Comparison of ENCODE assay signal across 17 mouse cellular contexts in genomic region chr4:82695760-82696501, GRCm38 (mm10). TPM values are rescaled to one million over a fixed set of nuclear protein-coding genes. Genes with fewer than 3 reads are reported as not detected.
DNase-seq lines count a peak whose midpoint lies in the region; ATAC-seq and TF ChIP-seq lines count a peak whose summit lies in the region.
"Had no signal": no experiment of that assay in that cellular context is flagged by ENCODE, and none has a peak within 500 bp of the region (broad histone marks: within the 10 kb centered on the region; RNA-seq: fewer than 3 reads in every experiment).

No protein-coding gene starts in this region.

- no peaks in the 10 kb centered on the region for H3K9me3 ChIP-seq in heart, embryonic 10.5 days
- H3K9me3 ChIP-seq in midbrain, embryonic 15.5 days = no peaks in the 10 kb centered on the region
- H3K9me3 ChIP-seq: embryonic facial prominence, embryonic 15.5 days; forebrain, embryonic 12.5 days; hindbrain, embryonic 15.5 days had no signal

- no peak for TF ChIP-seq POLR2A in thymus, adult 2 months (IDR thresholded peaks at IDR 0.05; ENCODE audit: control insufficient read depth, extremely low read depth, insufficient read depth, low read length, poor library complexity)

- peak overlapping the region; percentile 83 for H3K27ac ChIP-seq in heart, embryonic 10.5 days
- H3K27ac ChIP-seq in thymus, adult 2 months (ENCODE audit: control insufficient read depth, insufficient read depth, low read length) = no peak overlapping the region
- no peak overlapping the region for H3K27ac ChIP-seq in midbrain, embryonic 15.5 days
- H3K27ac ChIP-seq: embryonic facial prominence, embryonic 15.5 days; forebrain, embryonic 12.5 days; hindbrain, embryonic 15.5 days had no signal

- peaks cover 48% of the 10 kb centered on the region for H3K4me1 ChIP-seq in heart, embryonic 10.5 days
- H3K4me1 ChIP-seq in thymus, adult 2 months (replicated peaks; ENCODE audit: control insufficient read depth, insufficient read depth, low read length) = no peaks in the 10 kb centered on the region
- peaks cover 13% of the 10 kb centered on the region for H3K4me1 ChIP-seq in midbrain, embryonic 15.5 days

- intact Hi-C loops in heart, postnatal 14 days (cut with DNase I) = no loop called here

- WGBS in heart, embryonic 10.5 days = 44% methylated on average over 5 of the region's 5 CpGs
- WGBS in thymus, adult 2 months = 63% methylated on average over 5 of the region's 5 CpGs
- 77% methylated on average over 5 of the region's 5 CpGs for WGBS in midbrain, embryonic 15.5 days

- no peaks in the 10 kb centered on the region for H3K36me3 ChIP-seq in heart, embryonic 10.5 days
- no peaks in the 10 kb centered on the region for H3K36me3 ChIP-seq in thymus, adult 2 months (ENCODE audit: control insufficient read depth, insufficient read depth, low read length)
- H3K36me3 ChIP-seq in midbrain, embryonic 15.5 days (replicated peaks) = no peaks in the 10 kb centered on the region
- H3K36me3 ChIP-seq: embryonic facial prominence, embryonic 15.5 days; forebrain, embryonic 12.5 days; hindbrain, embryonic 15.5 days had no signal

- H3K4me3 ChIP-seq in heart, embryonic 10.5 days = peak overlapping the region; percentile 12; the same call in 1 of the 2 replicates
- H3K4me3 ChIP-seq in thymus, adult 2 months (ENCODE audit: control insufficient read depth, insufficient read depth, low read length) = no peak overlapping the region
- no peak overlapping the region for H3K4me3 ChIP-seq in midbrain, embryonic 15.5 days
- H3K4me3 ChIP-seq: embryonic facial prominence, embryonic 15.5 days; forebrain, embryonic 12.5 days; hindbrain, embryonic 15.5 days had no signal

- DNase-seq in gastrocnemius, adult 18-20 months (ENCODE audit: low spot score) = peak; percentile 58
- DNase-seq in gastrocnemius, postnatal 4 days (ENCODE audit: low spot score in 2 of 2) = no peak
- peak; percentile 63 for DNase-seq in brain, adult 2 months (ENCODE audit: low read depth, low spot score)
- DNase-seq in heart, embryonic 10.5 days (ENCODE audit: low spot score) = no peak
- peak; percentile 25 to 35 for DNase-seq in heart, postnatal 14 days
- DNase-seq in left cerebral cortex, adult 9 months (ENCODE audit: low spot score in 2 of 2) = no peak
- DNase-seq in thymus, adult 2 months = no peak
- DNase-seq: B cell, adult 2 months; cerebellum, adult 8-10 months; kidney, adult 18-20 months; kidney, postnatal 14 days; left cerebral cortex, postnatal 4 days; lung, postnatal 14 days had no signal

- no peak overlapping the region for H3K4me2 ChIP-seq in midbrain, embryonic 15.5 days
- H3K4me2 ChIP-seq: embryonic facial prominence, embryonic 15.5 days; forebrain, embryonic 12.5 days; hindbrain, embryonic 15.5 days had no signal

- no peaks in the 10 kb centered on the region for H3K27me3 ChIP-seq in heart, embryonic 10.5 days (ENCODE audit: insufficient read depth, poor library complexity, severe bottlenecking)
- H3K27me3 ChIP-seq in thymus, adult 2 months (ENCODE audit: control insufficient read depth, insufficient read depth, low read length) = no peaks in the 10 kb centered on the region
- no peaks in the 10 kb centered on the region for H3K27me3 ChIP-seq in midbrain, embryonic 15.5 days (replicated peaks)
- H3K27me3 ChIP-seq: embryonic facial prominence, embryonic 15.5 days; forebrain, embryonic 12.5 days; hindbrain, embryonic 15.5 days had no signal

- TF ChIP-seq CTCF in thymus, adult 2 months (IDR thresholded peaks at IDR 0.05; ENCODE audit: borderline replicate concordance, control insufficient read depth, extremely low read depth, insufficient read depth, low read length, poor library complexity) = no peak

- no peak for ATAC-seq in midbrain, embryonic 15.5 days (replicated peaks)

- H3K9ac ChIP-seq in midbrain, embryonic 15.5 days = no peak overlapping the region
- H3K9ac ChIP-seq: embryonic facial prominence, embryonic 15.5 days; forebrain, embryonic 12.5 days; hindbrain, embryonic 15.5 days had no signal

RNA-seq across cellular contexts. Expression of gene Nfib, which starts 9.6 kb away (rescaled TPM):
- 10 to 100 TPM; 83.1 to 87.8 TPM for total RNA-seq in gastrocnemius, adult 18-20 months (2021)
- total RNA-seq in gastrocnemius, postnatal 4 days (2021) = 100 to 1,000 TPM; 204 to 213 TPM
- 38.1 and 38.9 TPM in 2 replicates for polyA plus RNA-seq in heart, embryonic 10.5 days (2016; fragmentation: Nextera tagmentation; extraction: Ambion mirVana)
- total RNA-seq in heart, postnatal 14 days (2021) = 100 to 1,000 TPM; 136 to 138 TPM
- 2.8 and 3.9 TPM in 2 replicates for polyA plus RNA-seq in thymus, adult 2 months (2012; rRNA removed)
- 52.4 and 52.8 TPM in 2 replicates for polyA plus RNA-seq in midbrain, embryonic 15.5 days (2015; fragmentation: Nextera tagmentation; extraction: Ambion mirVana)

Comparison
In these comparisons a context has a peak if more than half of its experiments do, and no peak if none do; other contexts are left out.
1. DNase-seq: peak in gastrocnemius, adult 18-20 months (single experiment), brain, adult 2 months (single experiment) and heart, postnatal 14 days (2 of 2); none in gastrocnemius, postnatal 4 days (0 of 2), heart, embryonic 10.5 days (single experiment), left cerebral cortex, adult 9 months (0 of 2) and thymus, adult 2 months (single experiment).